Mouse (Mus musculus): Measurements from ENCODE around the gene Lef1.

Gene Lef1

DNA sequence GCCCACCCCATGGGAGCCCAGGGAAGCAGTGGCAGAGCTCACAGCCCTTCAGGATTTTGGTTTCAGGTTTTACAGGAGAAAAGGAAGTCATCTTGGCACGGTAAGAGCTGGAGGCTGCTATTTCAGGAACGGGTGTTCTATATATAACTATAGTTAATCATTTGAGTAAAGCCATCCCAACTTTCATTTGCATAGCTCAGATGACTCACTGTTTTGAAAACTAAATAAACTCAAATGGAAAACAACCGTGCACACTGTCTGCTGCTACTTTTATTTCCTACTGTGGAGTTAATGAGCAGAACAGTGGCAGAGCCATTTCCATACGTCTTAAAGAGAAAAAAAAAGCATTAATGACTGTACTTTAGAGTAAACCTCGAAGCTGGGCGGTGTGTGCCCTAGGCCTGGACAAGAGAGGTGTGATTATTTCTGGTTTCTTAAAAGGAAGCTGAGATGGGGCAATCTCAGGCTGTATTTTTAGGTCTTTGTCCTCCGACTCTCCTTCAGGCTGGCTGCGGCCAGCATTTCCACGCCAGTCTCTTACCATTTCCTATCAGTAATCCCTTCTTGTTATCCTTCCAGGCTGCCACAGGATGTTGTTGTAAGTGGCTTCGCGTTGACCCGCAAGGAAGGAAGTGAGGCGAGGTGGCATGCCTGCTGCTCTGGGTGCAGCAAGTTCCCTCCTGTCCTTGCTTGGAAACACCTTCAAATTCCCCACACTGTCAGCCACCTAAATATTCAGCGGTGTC is 29.2 kb downstream of the Lef1 start:
- DNase-seq (ENCODE audit: low spot score in 2 of 2): no peak

DNA sequence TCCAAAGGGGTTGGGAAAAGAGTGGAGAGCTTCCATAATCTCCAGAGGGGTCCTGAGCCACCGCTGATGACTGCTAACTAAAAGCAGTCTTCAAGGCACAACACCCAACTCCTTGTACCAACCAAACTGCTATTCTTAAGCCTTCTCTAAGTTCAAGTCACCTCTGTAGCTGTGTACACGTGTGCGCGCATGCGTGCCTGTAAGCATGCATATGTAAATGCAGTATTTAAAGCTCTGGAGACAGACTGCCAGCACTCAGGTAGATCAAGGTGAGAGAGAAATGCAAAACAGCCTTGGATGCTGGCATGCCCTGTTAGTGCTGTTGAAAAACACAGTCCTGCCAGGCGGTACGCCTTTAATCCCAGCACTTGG is 29.8 kb downstream of the Lef1 start:
- no peak for DNase-seq (ENCODE audit: low spot score in 2 of 2)

DNA sequence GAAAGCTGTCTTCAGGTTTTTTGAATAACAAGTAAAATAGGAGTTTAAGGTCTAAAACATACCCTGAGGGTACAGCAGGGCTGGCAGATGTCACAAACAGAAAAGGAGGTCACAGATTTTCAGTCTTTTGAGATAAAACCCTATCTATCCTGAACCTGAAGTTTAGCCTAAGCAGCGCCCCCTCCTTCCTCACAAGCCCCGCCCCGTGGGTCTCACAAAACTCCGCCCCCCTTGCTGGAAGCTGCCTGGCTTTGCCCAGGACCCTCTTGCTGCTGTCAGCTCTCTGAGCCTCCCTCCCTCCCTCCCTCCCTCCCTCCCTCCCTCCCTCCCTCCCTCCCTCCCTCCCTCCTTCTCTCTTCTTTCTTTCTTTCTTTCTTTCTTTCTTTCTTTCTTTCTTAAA is 31.3 kb downstream of the Lef1 start:
- no peak for DNase-seq (ENCODE audit: low spot score in 2 of 2)

DNA sequence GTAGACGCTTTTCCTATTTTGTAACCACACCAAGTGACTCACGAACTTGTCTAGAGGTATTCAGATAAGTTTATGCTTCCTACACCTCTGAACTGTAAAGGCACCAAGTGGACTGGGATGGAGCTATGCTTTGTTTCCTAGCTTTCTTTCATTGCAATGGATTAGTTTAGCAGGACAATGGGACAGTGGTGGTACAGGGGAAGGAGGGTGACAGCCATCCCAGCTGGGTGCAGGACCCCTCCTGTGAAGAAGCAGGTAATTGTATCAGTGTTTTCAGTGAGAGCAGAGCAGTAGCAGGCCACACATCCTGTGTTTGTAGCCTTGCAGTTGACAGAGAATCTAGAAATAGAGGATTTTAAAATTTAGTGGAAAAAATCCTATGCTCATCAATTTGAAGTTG is 34.0 kb downstream of the Lef1 start:
- no peak for DNase-seq (ENCODE audit: low spot score in 2 of 2)

DNA sequence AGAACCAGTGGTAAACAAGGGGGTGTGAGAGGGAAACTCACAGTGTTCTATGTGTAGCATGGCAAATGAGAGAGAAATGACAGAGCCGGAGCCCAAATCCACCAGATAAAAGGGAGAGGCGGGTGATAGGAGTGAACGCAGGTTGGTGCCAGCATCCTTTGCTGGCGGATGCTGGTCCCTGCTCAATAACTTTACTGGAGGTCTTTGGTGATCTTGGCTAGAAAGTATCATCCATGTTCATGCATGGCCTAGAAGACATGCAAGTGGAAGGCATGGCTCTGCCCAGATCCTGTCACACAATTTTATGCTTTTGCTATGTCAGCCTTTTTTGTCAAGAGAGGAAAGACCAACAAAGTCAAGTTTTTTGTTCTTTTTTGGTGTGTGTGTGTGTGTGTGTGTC is 42.6 kb downstream of the Lef1 start:
- no peak for DNase-seq (ENCODE audit: low spot score in 2 of 2)

DNA sequence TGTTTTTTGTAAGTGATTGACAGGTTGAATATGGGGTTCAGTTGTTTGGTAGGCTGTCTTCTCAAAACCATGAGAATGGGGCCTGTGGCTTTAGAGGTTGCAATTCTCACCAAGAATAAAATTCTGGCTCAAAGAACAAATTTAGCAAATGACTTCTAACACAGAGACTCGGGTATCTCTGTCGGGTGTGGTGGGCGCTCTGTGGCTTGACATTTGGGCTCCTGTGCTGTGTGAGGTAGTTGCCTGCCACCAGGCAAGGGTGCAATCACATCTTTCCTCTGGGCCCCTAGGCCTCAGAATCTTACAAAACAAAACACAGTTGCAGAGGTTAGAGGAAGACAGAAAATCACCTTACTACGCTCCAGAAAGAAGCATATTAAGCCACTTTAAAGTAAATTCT is 43.6 kb downstream of the Lef1 start:
- no peak for DNase-seq (ENCODE audit: low spot score in 2 of 2)

DNA sequence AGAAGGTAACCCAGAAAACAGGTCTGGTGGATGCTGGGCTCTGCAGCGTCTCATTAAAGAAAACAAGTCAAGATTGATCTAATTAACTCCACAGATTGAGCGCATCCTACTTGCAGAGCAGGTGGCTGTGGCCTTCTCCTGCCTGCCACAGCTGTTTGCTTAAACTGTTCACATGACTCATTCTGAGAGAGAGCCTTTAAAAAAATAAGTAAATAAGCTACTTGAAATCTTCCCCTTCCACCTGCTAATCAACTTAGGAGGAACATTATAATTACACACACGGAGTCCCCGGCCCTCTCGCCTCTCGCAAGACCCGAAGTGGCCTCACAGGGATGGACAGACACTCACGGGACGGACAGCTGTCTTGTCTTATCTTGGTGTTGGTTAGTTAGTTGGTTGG is 44.3 kb downstream of the Lef1 start:
- DNase-seq (ENCODE audit: low spot score in 2 of 2): no peak

DNA sequence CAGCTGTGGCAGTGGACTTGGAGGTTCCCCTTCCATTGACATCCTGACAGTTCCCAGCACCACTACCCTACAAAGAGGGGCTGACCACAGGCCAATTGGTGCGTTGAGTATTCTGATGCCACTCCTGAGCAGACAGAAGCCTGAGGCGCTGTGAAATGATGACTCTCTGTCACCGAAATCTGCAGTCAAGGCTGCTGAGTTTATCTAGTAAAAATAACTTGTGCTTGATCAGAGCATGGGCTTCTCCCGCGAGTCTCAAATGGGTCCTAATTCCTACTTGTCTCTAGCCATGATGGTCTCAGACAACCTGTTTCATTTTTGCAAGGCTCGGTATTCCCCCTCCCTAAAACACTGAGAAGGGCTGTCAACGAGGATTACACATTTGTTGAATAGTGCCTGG is 44.8 kb downstream of the Lef1 start:
- DNase-seq (ENCODE audit: low spot score in 2 of 2): no peak

DNA sequence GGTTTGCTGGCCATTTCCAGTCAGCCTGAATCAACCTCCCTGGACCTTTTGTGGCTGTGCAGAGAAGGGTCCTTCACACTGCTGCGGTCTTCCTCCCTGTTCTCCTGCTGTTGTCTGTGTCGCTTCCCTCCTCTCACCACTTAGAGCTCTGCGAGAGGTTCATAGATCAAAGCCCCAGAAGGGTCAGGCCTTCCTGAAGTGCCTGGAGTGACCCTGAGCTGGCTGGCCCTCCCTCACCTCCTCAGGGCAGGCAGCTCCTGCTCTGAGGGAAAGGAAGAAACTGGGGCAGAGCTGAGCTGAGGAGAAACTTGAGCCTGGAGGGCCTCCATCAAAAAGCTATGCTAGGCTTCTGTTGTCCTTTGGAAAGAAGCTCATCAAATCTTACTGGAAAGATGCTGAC is 45.4 kb downstream of the Lef1 start:
- DNase-seq (ENCODE audit: low spot score in 2 of 2): no peak

DNA sequence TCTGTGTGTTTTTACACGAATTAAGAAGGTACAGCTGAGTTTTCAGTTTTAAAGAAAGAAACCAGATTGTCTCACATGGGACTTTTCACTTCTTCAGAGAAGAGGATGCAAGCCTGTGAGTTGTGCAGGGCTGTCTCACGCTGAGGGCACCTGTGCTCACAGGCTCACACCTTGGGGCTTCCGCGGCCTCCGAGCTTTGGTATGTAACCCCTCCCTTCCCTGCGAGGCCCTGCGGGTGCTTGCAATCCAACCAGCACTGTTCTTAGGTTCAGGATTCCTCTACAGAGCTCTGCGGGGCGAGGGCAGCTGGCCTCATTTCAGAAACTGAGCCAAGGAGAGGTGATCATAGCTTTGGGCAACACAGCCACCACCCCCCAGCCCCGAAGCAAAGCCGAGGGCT is 46.1 kb downstream of the Lef1 start:
- no peak for DNase-seq (ENCODE audit: low spot score in 2 of 2)

DNA sequence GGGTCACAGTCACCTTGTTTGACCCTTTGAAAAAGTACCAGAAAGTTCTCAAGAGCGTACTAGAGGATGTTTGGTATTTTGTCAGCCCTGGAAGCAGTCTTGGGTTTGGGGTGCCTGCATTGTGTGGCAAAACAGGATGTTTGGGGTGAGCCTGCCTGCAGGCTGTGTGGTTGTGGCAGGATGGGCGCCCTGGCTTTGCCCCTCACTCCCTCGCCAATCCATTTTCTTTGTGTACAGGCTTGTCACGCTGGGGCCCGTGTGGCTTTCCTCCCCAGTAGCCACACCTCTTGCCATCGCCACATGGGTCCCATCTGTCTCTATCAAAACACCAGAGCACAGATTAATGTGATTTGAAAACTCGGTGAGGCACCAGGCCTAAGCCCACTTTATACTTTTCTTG is 47.2 kb downstream of the Lef1 start:
- no peak for DNase-seq (ENCODE audit: low spot score in 2 of 2)

DNA sequence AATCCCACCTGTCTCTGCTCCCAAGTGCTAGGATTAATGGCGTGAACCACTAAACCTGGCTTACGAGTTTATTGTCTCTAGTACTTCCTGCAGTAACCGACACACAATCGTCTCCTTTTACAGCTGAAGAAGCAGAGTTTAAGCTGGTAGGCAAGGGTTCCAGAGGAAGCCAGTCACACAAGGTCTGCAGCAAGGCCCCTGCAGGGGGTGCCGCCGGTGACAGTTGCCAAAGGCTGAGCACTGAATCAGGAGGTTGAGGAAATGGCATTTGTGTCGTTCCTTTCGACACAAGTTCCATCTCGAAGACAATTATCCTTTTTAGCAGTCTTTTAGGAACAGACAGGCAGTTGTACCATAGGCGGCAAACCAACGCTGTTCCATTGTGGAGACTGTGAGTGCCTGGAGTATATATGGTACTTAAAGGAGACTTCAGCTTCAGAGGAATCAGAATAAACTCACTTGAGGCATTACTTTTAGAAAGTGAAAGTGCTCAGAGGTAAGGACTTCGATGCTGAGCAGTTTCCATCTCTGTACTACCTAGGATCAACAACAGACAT is 49.0 kb downstream of the Lef1 start:
- DNase-seq (ENCODE audit: low spot score in 2 of 2): no peak

DNA sequence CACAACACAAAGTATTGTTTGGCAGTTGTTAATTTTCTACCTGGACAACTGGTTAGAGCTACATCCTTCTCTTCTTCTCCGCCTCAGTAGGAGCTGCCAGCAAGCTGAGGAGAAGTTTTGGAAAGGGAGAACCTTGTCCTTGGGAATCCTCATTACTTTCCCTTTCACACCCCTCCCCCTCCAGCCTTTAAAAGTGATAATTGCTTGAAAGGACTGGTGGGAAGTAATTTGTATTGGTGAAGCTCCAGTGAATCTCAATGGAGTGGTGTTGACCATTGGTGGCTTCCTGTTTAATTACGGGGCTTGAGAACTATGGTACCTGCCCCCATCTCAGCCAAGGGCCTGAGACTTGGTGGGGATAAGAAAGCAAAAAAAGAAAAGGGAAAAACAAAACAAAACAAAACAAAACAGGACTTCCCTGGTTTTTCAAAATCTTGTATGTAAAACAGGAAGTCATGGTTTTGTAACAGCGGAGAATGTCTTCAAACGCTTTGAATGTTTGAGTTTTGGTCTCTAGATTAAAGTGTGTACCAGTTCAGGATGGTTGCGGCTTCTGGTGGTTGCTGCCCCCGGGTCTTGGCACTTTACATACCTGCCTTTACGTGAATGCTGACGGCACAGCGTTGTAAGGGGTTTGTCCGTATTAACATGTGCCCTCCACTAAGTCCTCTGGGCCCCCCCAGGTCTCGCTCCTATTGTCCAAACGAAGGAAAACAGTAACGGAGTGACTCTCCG is 49.8 kb downstream of the Lef1 start:
- DNase-seq (ENCODE audit: low spot score in 2 of 2): no peak

DNA sequence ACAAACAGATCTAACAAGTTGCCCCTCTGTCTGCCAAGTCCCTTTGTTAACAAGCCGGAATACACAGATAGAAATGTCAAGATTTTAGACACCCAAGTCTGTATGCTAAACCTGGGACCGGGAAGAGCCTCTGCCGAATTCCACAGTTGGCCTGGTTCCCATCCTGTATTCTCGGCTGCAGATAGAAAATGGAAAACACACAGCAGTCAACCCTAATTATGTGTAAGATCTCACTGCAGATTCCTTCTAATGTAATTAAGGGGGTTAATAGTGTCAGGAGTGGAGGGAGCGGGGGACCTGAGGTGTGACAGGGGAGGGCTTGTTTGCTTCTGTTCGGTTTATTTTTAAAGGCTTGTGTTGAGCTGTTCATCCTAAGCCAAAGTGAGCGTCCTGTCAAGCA is 50.6 kb downstream of the Lef1 start:
- DNase-seq (ENCODE audit: low spot score in 2 of 2): no peak

DNA sequence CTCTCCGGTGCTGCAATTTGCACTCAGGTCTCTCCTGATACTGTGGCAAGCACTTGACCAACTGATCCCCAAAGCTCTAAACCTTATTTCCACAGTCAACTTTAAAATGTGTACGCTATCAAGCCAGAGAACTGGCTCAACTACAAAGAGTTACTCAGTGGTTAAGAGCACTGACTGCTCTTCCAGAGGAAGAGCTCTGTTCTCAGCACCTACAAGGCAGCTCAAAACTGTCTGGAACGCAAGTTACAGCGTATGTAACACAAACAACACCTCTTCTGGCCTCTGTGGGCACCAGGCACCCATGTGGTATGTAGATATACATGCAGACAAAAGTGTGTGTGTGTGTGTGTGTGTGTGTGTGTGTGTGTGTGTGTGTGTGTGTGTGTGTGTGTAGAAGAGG is 57.5 kb downstream of the Lef1 start:
- no peak for DNase-seq (ENCODE audit: low spot score in 2 of 2)

DNA sequence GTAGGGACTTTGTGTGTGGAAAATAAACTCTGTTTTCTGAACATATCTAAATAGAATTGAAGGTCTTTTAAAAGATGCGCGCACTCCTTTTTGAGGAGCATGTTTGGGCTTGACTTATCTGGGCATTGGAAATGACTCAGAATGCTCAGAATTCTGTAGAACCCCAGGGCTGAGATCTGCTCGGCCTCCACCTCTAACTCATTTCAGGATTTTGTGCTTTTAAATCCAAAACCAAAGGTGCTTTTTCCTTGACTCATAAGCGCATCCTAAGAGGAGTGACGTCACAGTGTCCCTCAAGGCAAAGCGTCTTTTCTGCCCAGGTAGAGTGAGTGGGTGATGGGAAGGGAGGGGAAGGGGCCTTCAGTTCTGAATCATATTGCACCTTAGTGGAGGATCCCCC is 58.9 kb downstream of the Lef1 start:
- DNase-seq (ENCODE audit: low spot score in 2 of 2): no peak

DNA sequence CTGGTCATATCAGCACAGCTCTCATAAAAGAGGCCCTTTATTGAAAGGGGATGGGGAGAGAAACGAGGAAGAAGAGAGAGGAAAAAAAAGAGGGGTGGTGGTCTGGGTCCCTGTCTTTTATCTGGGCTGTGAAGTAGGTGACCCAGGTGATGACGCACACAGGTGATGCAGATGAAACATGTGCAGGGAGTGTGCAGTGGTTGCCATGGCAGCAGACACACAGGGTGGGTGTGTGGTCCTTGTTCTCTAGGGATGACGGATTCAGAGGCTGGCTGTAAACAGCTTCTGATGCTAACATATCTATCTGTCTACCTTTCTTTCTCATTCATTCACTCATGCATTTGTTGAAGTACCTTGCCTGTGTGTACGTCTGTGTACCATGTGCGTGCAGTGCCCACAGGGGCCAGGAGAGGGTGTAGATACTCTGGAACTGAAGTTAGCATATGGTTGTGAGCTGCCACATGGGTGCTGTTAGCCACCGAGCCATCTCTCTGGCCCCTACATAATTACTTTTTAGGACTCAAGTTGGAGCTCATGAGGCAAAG is 59.9 kb downstream of the Lef1 start:
- DNase-seq (ENCODE audit: low spot score in 2 of 2): no peak

DNA sequence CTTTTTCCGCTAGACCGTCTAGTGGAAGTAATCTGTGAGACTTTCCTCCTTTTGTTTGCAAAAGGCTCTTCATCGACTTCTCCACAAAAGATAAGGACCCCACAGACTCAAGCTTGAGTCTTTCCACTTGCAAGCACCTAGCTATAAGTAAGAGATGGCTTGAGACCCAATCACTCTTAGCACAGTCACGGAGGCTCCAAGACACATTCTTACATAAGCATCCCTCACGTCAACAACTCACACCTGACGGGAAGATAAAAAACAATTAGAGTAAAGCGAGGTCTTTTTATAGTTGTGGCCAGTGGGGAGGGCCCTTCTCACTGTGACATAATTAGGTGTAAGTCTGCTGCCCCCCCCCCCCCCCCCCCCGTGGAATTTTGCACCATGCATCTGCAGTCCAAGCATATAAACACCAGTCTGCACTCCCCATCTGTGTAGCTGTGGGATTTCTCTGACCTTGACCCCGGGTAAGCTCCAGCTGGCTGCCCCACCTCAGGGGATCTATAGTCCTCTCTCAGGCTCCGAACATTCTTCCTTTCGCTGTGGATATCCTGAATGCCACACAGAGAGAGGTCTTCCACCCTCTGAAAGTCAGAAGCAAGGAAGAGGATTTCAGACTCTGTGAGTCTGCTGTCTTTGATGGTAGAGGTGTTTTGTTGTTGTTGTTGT is 61.2 kb downstream of the Lef1 start:
- no peak for DNase-seq (ENCODE audit: low spot score in 2 of 2)

DNA sequence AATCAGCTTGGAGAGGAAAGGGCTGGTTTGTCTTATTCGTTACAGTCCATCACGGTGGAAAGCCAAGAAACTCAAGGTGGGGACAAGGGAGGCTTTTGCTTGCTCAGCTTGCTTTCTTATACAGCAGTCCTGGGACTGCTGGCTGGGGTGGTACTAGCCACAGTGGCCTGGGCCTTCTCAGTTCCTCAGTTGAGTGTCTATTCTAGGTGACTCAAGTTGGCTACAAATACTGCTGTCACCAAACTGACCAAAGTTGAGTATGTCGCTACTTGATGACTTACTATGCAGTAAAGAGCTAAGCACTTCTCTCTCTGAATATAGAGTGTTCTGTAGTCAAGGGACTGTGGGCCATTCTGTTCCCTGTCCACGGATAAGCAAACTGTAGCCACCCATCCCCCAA is 62.0 kb downstream of the Lef1 start:
- no peak for DNase-seq (ENCODE audit: low spot score in 2 of 2)

DNA sequence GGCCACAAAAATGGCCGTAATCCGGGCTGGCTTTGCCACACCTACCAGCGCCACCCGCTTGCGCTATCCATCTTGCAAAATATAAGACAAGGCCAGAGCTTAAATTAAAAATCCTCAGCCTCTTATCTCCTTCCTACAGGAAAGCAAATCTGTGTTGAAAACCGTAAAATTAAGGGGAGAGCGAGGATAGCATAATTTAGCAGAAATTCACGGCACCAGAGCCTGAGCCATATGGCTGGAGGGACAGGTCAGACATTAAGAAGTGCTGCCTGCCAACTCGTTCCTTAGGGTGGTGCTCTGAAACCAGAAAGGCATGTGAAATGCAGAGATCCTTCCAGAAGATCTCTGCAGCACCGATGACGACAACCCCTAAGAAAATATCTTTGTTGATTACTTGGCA is 70.7 kb downstream of the Lef1 start:
- DNase-seq (ENCODE audit: low spot score in 2 of 2): no peak

DNA sequence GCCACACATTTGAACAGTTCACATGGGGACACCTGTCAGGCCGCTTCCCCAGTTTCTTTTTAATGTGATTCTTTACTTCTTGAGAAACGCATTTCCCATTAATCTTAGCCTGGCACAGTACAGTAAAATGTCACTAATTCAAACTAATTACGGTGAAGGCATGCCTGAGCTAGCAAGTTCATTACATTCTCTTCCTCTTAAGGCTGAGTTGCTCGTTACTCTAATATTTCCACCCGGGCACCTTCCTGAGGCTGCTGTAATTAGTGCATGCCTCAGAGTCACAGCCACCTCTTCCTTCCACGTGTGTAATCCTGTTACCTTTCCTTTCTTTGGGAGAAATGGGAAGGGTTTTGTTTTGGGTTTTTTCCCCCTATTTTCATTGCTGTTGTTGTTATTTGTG is 71.9 kb downstream of the Lef1 start:
- DNase-seq (ENCODE audit: low spot score in 2 of 2): no peak

DNA sequence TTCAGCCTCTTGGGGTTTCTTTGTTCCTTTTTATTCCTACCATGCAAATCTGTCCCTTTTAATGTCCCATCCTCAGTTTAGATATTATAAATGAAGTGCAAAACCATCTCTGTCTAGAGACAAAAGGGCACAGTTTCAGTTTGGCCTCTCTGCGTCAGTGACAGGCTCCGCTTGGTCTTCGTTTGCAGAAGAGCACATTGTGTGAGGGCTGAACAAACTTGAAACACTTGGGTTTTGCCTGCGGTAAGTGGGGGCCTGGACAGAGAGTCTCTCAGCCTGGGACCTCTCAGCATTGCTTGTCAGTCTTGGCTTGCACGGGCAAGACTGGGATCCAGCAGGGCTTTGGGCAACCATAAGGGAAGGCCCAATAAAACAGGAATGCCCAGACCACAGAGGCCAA is 75.9 kb downstream of the Lef1 start:
- no peak for DNase-seq (ENCODE audit: low spot score in 2 of 2)

DNA sequence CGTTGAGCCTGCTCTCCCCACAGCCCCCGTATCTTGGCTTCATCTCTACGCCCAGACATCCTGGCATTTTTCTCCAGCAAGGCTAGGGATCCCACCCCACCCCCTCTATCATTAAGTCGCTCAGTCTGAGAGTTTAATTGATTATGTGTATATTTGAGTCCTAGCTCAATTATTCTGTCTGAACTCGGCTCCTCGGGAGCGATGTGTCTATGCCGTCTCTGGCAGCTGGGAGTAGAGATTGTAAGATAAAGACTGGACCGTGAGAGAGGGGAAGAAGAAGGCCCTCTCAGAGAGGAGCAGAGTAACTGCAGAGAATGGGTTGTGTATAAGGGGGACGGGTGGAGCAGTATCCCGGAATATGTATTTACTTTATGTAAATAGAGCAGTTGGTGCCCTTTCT is 80.0 kb downstream of the Lef1 start:
- no peak for DNase-seq (ENCODE audit: low spot score in 2 of 2)
